Mouse (Mus musculus) cerebellum, postnatal 4 days (tissue): Measurements from ENCODE around the gene Mpp2.

Experiments
- DNase-seq, 2 experiments: peaks; one replicate each; pipeline ENCODE4 v3.0.0; 2022; ENCODE audit warnings: low spot score in 2 of 2, mixed read lengths in 1 of 2

The Mpp2 gene

GRCm38 (mm10) chr11:102036336-102036735 is 52.0 kb downstream of the Mpp2 start:
- no peak for DNase-seq

GRCm38 (mm10) chr11:102035456-102035960 is 52.8 kb downstream of the Mpp2 start:
- no peak for DNase-seq

GRCm38 (mm10) chr11:102034887-102035286 is 53.4 kb downstream of the Mpp2 start:
- DNase-seq = peak in 1 of 2 experiments; percentile 58

- no peak for DNase-seq
These were observed 55.2 kb downstream of the Mpp2 start for GRCm38 (mm10) chr11:102033055-102033591.

GRCm38 (mm10) chr11:102031149-102031548 is 57.2 kb downstream of the Mpp2 start:
- peak in 1 of 2 experiments; percentile 86 for DNase-seq

GRCm38 (mm10) chr11:102029966-102030365 is 58.3 kb downstream of the Mpp2 start:
- DNase-seq = no peak

- no peak for DNase-seq
These were observed 59.0 kb downstream of the Mpp2 start for GRCm38 (mm10) chr11:102029304-102029703.

GRCm38 (mm10) chr11:102028087-102028816 is 60.1 kb downstream of the Mpp2 start, which contains the start of gene Mpp3:
Gene Mpp3, minus strand, starts transcription at chr11:102028461.
- no peak for DNase-seq

- no peak for DNase-seq
These were observed 60.8 kb downstream of the Mpp2 start for GRCm38 (mm10) chr11:102027361-102028017.

- DNase-seq = peak; percentile 36 to 81
These were observed 61.5 kb downstream of the Mpp2 start for GRCm38 (mm10) chr11:102026694-102027360.

GRCm38 (mm10) chr11:102025991-102026660 is 62.2 kb downstream of the Mpp2 start:
- DNase-seq = peak in 1 of 2 experiments; percentile 48

- no peak for DNase-seq
These were observed 63.0 kb downstream of the Mpp2 start for GRCm38 (mm10) chr11:102025354-102025753.

GRCm38 (mm10) chr11:102024875-102025274 is 63.4 kb downstream of the Mpp2 start:
- DNase-seq = no peak

- no peak for DNase-seq
These were observed 64.1 kb downstream of the Mpp2 start for GRCm38 (mm10) chr11:102024084-102024758.

GRCm38 (mm10) chr11:102023406-102023805 is 64.9 kb downstream of the Mpp2 start:
- DNase-seq = no peak

- no peak for DNase-seq
These were observed 67.1 kb downstream of the Mpp2 start for GRCm38 (mm10) chr11:102021196-102021595.

GRCm38 (mm10) chr11:102019736-102020135 is 68.6 kb downstream of the Mpp2 start:
- DNase-seq = no peak

- DNase-seq = no peak
These were observed 72.2 kb downstream of the Mpp2 start for GRCm38 (mm10) chr11:102016136-102016535.

- no peak for DNase-seq
These were observed 72.8 kb downstream of the Mpp2 start for GRCm38 (mm10) chr11:102015472-102015871.

- DNase-seq = no peak
These were observed 75.1 kb downstream of the Mpp2 start for GRCm38 (mm10) chr11:102013201-102013600.

GRCm38 (mm10) chr11:102011510-102011909 is 76.8 kb downstream of the Mpp2 start:
- DNase-seq = no peak
